Mouse (Mus musculus) G1E-ER4 (cell line): ENCODE measurements around the gene Gm28870. TPM values are rescaled to one million over a fixed set of nuclear protein-coding genes. Genes with fewer than 3 reads are reported as not detected.
"Not testable (repeated sequence)": the region's sequence is repeated elsewhere in the genome, so short reads cannot be mapped to it uniquely, and the experiment has no call there.

Experiments used
- GATA1 ChIP-seq: IDR thresholded peaks from one replicate; pipeline ENCODE4 v1.8.0; 2012; ENCODE audit warnings: low read length, inconsistent platforms
- polyA plus RNA-seq: library from polyadenylated mRNA; stranded (reverse); fragments of >175 nt; gene quantifications from 2 replicates; pipeline ENCODE4 v1.2.3, GENCODE M21; 2012

Gene Gm28870
- polyA plus RNA-seq: not detected in 2 replicates

GRCm38 (mm10) chrY:50096976-50097375, at the start of gene Gm28870:
Gm28870 (plus strand) TSS chrY:50097276.
- TF ChIP-seq GATA1: not testable (repeated sequence)
